Mouse (Mus musculus): ENCODE data around the gene Gm42742.

Gene Gm42742

DNA sequence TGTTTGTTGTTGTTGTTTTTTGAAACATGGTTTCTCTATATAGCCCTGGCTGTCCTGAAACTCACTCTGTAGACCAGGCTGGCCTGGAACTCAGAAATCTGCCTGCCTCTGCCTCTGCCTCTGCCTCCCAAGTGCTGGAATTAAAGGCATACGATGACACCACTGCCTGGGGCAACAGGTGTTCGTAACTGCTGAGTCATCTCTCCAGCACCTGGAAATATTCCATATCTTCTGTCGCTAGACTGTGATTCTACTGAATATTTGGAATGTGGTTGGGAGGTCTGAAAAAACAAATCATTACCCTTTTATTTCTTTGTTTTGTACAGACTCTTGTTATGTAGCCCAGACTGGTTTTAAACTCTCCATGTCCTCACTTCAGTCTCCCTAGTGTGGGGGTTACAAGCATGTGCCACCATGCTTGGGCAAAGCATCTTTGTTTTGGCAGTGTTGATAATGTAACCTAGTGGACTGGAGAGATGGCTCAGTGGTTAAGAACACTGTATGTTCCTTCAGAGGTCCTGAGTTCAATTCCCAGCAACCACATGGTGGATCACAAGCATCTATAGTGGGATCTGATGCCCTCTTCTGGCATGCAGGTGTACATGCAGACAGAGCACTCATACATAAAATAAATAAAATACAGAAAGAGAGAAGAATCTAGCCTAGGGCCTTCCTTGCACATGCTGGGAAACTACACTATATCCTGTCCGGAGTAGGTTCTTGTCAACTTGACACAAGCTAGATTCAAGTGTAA is 16.6 kb downstream of the Gm42742 start:
- in situ Hi-C loops (cut with MboI; ENCODE audit: low sequenced_read_pairs): no loop called here

DNA sequence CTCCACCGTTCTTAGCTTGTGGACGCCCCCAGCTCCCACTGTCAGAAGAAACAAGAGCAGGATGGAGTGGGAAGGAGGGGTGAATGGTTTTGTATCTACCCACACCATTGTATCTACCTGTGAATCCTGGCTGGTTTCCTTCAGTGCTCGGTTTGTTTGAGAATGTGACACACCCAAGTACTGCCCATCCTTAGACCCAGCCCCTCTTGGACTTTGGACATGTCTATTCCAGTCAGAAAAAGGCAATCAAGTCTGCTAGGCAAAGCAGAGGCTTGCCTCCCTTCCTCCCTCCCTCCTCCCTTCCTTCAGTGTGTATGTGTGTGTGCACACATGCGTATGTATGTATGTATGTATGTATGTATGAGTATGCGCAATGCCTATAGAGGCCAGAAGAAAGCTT is 17.3 kb downstream of the Gm42742 start:
- in situ Hi-C loops (cut with MboI; ENCODE audit: low sequenced_read_pairs): no loop called here

DNA sequence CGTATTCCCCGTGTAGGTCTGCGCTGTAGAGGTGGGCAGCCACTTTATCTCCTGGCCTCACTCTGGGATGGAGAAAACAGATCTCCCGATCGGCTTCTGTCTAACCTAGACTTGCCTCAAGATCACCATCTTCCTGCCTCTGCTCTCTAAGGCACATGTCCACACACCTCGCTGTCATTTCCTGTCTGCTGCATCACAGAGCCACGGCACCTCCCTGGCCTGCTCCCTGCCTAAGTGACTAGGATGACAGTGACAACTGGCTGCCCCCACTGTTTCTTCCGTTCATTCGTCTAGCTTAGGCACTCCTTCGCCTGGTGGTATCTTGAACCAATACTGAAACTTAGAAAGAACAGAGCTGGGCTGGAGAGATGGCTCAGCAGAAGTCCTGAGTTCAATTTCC is 21.3 kb downstream of the Gm42742 start:
- in situ Hi-C loops (cut with MboI; ENCODE audit: low sequenced_read_pairs): no loop called here

DNA sequence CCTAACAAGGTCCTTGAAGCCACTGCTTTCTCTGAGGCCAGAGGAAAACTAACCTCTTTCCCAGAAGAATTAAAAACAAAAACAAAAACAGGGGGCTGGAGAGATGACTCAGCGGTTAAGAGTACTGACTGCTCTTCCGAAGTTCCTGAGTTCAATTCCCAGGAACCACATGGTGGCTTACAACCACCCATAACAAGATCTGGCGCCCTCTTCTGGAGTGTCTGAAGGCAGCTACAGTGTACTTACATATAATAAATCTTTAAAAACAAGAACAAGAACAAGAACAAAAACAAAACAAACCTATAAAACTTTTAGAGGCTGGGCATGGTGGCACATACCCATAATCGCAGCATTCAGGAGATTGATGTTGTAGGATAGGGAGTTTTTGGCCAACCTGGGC is 24.4 kb downstream of the Gm42742 start:
- in situ Hi-C loops (cut with MboI; ENCODE audit: low sequenced_read_pairs): no loop called here

DNA sequence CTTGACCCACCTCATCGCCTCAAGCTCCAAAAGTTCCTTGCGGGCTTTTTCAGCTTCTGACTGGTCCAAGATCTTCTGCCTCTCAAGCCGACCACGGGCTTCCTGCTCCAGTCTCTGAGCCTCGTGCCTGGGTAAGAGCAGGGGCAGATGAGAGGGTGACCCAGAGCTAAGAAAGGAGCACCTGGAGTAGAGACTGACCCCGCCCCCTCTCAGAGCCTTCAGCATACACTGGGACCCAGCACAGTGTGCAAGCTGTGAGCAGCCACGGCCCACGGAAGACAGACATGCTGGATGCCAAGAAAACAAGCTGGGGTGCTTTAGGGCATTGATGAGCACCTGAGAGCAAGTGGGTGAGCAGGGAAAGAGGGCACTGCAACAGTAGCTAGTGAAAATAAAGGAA is 32.1 kb downstream of the Gm42742 start:
- in situ Hi-C loops (cut with MboI; ENCODE audit: low sequenced_read_pairs): no loop called here

DNA sequence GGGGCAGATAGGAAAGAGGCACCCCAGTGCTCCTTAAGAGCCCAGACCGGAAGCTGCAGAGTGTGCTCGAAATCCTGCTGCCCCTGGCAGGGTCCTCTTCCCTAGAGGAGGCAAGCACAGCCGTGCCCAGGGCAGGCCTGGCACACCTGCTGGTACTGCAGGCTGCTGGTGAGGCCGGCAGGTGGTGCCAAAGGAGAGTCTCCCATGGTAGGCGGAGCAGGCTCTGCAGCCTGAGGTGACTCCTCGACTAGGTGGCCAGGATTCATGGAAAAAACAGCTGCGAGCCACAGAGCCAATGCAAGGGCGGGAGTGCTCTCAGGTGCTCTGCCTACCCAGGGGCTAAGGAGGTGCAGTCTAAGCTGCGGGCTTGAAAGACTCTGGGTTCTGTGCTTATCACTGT is 34.6 kb downstream of the Gm42742 start:
- in situ Hi-C loops (cut with MboI; ENCODE audit: low sequenced_read_pairs): no loop called here

DNA sequence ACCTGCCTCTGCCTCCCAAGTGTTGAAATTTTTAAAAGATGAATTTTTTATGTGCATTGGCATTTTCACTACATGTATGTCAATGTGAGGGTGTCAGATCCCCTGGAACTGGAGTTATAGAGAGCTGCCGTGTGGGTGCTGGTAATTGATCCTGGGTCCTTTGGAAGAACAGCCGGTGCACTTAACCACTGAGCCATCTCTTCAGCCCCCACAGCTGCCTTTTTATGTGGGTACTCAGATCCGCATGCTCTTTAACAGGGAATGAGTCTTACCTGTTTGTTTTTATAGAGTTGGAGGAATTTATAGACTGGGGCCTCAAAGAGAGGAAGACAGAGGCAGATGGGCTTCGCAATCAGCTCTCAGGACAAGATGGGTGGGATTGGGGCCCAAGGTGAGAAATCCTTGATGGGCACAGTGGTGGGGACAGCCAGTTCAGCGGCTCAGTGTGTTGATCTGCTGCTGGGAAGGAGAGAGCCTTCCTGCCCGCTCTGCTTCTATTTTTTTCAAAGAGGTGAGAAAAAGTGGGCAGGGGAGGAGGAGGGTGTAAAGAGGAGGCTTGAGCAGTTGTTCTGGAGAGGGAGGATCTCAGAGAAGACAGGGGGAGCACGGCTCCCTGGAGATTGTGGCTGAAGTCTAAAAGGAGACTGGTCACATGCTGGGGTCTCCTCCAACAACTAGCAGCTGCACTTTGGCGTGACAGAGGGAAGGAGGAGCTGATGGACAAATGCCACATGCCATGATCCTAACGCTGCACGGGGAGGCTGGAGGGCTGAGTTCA is 36.0 kb downstream of the Gm42742 start:
- in situ Hi-C loops (cut with MboI; ENCODE audit: low sequenced_read_pairs): no loop called here

DNA sequence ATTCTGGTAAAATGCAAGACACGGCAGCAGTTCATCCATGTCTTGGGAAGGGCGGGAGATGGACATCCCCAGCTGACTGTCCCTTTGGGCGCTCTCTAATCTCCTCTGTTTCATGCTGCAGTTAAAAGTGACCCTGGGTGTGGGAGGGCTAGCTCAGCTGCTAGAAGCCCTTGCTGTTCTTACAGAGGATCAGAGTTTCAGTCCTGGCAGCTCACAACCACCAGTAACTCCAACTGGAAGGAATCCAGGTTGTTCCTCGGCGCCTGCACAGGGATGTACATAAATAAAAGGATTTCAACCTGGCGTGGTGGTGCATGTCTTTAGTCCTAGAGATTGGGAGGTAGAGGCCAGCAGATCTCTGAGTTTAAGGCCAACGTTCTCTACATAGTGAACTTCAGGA is 37.8 kb downstream of the Gm42742 start:
- in situ Hi-C loops (cut with MboI; ENCODE audit: low sequenced_read_pairs): no loop called here

DNA sequence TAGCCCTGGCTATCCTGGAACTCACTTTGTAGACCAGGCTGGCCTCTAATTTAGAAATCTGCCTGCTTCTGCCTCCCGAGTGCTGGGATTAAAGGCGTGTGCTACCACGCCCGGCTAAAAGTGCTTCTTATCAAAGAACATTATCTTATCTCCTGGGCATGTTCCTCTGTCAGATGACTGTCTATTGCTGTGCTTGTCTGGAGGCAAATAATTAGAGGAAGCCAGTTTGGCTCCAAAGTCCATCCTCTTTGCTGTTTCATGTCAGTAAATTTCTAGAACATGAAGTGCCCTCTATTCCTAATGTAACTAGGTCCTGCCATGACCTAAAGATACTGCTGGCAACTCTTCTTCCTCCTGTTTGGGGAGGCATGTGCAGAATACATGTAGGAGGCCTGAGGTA is 38.8 kb downstream of the Gm42742 start:
- in situ Hi-C loops (cut with MboI; ENCODE audit: low sequenced_read_pairs): no loop called here

DNA sequence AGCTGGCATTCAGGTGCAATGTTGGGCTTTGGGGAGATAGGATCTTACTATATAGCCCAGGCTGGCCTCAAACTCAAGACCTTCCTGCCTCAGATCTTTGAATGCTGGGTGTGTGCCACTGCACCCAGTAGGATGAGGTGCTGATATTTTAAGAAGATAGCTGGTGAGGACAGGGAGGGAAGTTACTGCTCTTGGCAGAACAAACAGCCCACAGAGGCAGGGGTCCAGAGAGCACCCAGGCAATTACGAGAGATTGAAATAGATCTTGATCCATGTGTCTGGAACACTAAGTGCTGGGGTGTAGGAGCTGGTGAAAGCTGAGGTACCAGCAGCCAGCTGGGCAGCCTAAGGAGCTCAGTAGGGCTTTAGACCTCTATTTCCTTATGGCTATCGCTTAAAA is 39.3 kb downstream of the Gm42742 start:
- in situ Hi-C loops (cut with MboI; ENCODE audit: low sequenced_read_pairs): no loop called here

DNA sequence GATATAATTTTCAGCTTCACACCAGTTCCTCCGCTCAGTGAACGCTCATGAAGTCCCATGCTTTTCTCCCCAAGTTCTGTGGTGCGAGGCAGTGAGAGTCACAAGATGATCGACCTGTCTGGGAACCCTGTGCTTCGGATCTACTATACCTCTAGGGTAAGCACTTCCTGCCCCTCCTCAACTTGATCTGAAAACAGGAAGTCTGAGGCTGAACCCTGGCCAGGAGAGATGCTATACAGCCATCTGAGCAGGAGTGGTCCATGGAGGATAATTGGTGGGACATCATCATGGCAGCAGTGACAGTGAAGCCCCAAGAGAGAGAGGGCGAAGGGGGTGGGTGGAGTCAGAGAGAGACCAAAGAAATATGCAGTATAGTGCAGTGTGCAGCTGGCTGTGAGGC is 42.1 kb downstream of the Gm42742 start:
- in situ Hi-C loops (cut with MboI; ENCODE audit: low sequenced_read_pairs): no loop called here

DNA sequence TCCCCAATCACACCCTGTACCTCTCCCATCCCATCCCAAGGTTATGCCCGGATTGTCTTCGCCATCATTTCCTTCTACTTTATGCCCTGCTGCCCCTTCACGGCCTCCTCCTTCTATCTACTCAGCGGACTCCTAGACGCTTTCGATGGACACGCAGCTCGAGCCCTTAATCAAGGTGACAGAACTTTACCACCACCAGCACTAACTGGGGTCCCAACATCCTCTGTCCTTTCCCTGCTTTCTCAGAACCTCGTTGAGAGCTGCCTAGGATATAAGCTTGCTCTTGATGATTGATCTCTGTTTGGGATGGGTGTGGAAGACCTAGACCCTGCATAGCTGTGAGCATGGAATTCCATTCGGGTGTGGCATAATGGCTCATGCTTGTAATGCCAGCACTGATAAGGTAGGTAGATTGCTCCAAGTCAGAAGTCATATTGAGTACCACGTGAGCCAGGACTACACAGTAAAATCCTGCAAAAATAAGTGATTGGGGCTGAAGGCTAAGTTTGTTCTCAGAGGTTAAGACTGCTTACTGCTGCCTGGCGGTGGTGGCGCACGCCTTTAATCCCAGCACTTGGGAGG is 43.9 kb downstream of the Gm42742 start:
- in situ Hi-C loops (cut with MboI; ENCODE audit: low sequenced_read_pairs): no loop called here

DNA sequence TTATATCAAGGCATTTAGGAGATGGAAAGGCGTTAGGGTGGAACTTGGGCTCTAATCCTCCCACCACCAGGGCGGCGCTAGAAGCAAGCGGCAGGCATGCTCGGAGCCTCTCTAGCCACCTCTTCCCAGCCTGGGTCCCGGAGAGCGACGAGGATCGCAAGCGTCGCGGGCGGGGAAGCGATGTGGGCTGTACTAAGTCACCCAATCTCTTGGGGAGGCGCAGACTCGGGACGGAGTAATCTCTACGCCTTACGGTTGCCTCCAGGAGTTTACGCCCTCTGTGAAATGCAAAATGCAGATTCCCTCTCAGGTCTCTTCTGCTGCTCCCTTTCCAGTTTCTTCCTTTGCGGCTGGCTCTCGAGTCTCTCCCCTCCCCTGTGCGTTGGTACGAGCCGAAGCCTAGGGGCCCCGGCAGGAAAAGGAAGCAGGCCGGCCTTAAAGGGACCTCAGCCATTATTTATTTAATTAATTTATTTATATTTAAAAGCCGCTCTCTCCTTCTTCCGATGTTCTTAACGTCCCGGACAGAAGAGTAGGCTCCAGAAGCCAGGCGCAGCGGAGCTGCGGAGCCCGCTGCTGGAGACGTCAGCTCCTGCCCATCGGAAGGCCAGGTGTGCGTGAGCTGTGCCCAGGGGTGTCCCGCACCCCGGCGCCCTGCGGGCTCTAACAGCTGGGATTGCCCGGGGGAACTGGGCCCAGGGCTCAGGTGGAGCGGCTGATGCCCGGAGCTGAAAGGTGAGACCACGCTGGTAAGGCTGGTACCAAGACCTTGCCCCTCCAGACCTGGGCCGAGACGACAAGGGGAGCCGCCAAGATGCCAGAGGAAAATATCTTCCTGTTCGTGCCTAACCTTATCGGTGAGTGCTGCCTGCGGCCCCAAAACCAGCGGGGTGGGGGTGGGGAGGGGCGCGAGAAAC is 44.7 kb downstream of the Gm42742 start, which contains the start of gene Cdiptos:
Gene Cdiptos, minus strand, starts transcription at position 149 of the 917 bp plus-strand sequence.
- in situ Hi-C loops (cut with MboI; ENCODE audit: low sequenced_read_pairs): no loop called here

DNA sequence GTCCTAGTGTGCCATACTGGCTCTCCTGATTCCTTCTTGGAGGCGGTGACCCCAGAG is 45.2 kb downstream of the Gm42742 start, which contains the start of gene Cdipt:
Gene Cdipt, plus strand, starts transcription at position 22 of the 57 bp plus-strand sequence.
- in situ Hi-C loops (cut with MboI; ENCODE audit: low sequenced_read_pairs): no loop called here

DNA sequence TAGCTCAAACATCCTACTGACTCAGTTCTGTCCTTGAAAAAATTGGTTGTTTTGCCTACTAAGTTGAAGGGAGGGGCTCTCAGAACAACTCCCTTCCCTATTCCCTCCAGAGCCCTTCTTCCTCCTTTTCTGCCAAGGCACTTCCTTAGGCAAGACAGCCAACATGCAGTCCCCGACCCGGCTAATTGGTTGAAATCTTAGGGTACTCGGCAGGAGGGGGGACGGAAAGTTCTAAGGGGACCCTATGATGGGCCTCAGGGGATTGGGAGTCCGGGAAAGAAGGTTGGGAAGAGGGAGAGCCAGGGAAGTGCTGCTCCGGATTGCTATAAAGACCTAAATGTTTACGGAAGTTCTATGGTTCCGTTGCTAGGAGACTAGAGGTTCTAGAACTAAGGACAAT is 45.4 kb downstream of the Gm42742 start:
- in situ Hi-C loops (cut with MboI; ENCODE audit: low sequenced_read_pairs): no loop called here

DNA sequence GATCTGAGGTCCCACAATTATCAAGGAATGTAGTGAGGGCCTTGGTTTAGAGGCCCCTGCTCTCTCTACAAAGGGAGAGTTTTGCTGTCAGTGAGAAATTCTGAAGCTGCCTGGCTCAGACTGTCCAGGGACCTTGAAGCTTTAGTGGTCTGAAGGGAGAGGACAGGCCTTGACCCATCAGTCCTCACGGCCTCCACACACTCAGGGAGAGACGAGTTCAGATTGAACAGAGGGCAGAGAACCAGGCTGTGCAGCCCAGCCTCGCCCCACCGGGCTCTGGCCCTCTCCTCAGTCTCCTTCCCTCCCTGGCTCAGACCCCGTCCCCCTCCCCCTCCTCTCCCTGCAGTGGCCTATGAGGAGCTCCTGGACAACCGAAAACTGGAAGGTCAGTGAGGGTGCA is 53.5 kb downstream of the Gm42742 start:
- in situ Hi-C loops (cut with MboI; ENCODE audit: low sequenced_read_pairs): no loop called here

DNA sequence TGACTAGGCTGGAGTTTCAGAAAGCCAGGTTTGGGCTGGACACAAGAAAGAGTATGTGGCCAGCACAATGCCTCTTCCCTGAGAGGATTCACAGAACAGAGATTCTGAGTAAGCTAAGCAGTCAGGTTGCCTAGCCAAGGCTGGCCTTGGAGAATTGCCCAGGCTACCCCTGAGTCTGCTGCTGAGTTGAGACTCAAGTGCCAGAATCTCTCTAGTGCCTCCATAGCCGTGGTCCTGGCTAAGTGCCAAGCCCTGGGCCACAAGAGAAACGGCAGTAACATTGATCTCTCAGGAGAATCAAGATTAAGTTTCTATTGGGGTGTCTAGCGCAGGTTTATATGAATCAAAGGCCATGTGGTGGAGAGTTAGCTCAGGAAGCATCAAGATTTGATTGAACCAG is 55.3 kb downstream of the Gm42742 start:
- in situ Hi-C loops (cut with MboI; ENCODE audit: low sequenced_read_pairs): no loop called here

Measured in CH12F3 (cell line).